Mouse (Mus musculus) kidney, postnatal 14 days (tissue): ENCODE measurements around the gene Pgc.

Experiments
- DNase-seq: peaks from one replicate; pipeline ENCODE4 v3.0.0; 2022; ENCODE audit warnings: mixed read lengths

Pgc gene

GRCm38 (mm10) chr17:47710036-47710435, 16.6 kb upstream of the Pgc start:
- no peak for DNase-seq

- no peak for DNase-seq
These were observed 14.8 kb upstream of the Pgc start for GRCm38 (mm10) chr17:47711883-47712282.

GRCm38 (mm10) chr17:47712889-47713571, 13.6 kb upstream of the Pgc start:
- DNase-seq: no peak

- DNase-seq: no peak
These were observed 11.6 kb upstream of the Pgc start for GRCm38 (mm10) chr17:47715037-47715436.

GRCm38 (mm10) chr17:47721183-47721582, 5.5 kb upstream of the Pgc start:
- no peak for DNase-seq

GRCm38 (mm10) chr17:47730633-47731575, 4.3 kb downstream of the Pgc start:
- DNase-seq: no peak

- DNase-seq: no peak
These were observed 9.0 kb downstream of the Pgc start for GRCm38 (mm10) chr17:47735553-47736100.

GRCm38 (mm10) chr17:47736856-47737255, 10.2 kb downstream of the Pgc start, which contains the start of gene Tfeb:
Gene Tfeb, plus strand, starts transcription at chr17:47737030.
- DNase-seq: peak; percentile 98

GRCm38 (mm10) chr17:47737271-47738065, 10.8 kb downstream of the Pgc start:
- peak; percentile 96 for DNase-seq

GRCm38 (mm10) chr17:47738066-47738878, 11.6 kb downstream of the Pgc start:
- DNase-seq: peak; percentile 87

- peak; percentile 57 for DNase-seq
These were observed 12.5 kb downstream of the Pgc start for GRCm38 (mm10) chr17:47738879-47739798.

GRCm38 (mm10) chr17:47740186-47740585, 13.5 kb downstream of the Pgc start:
- DNase-seq: no peak

- no peak for DNase-seq
These were observed 16.5 kb downstream of the Pgc start for GRCm38 (mm10) chr17:47742991-47743734.

GRCm38 (mm10) chr17:47744086-47744485, 17.4 kb downstream of the Pgc start:
- no peak for DNase-seq

GRCm38 (mm10) chr17:47744746-47745368, 18.2 kb downstream of the Pgc start:
- DNase-seq: no peak

- no peak for DNase-seq
These were observed 22.3 kb downstream of the Pgc start for GRCm38 (mm10) chr17:47748791-47749553.

GRCm38 (mm10) chr17:47749626-47750025, 23.0 kb downstream of the Pgc start:
- DNase-seq: no peak

GRCm38 (mm10) chr17:47750101-47750500, 23.5 kb downstream of the Pgc start:
- no peak for DNase-seq

GRCm38 (mm10) chr17:47751811-47752210, 25.2 kb downstream of the Pgc start:
- no peak for DNase-seq
